Mouse (Mus musculus) MEL (cell line): ENCODE data around the gene Cacna1c.

ENCODE experiments used
- CTCF ChIP-seq, 3 experiments: IDR thresholded peaks in 2 of 3; conservative IDR thresholded peaks in 1 of 3; 2 replicates each; pipeline ENCODE4 v1.5.1; 2011 to 2012; ENCODE audit warnings: low read length in 3 of 3, low read depth in 2 of 3, mild to moderate bottlenecking in 2 of 3, improper control_type of control experiment in 1 of 3, inconsistent platforms in 1 of 3, mixed read lengths in 1 of 3, moderate library complexity in 1 of 3; ENCODE audit not compliant: control insufficient read depth in 1 of 3, insufficient read depth in 1 of 3, poor library complexity in 1 of 3, severe bottlenecking in 1 of 3
- GATA1 ChIP-seq: IDR thresholded peaks from 2 replicates; pipeline ENCODE4 v1.6.1; 2011; ENCODE audit warnings: low read depth, low read length, improper control_type of control experiment
- MAZ ChIP-seq: IDR thresholded peaks from 2 replicates; pipeline ENCODE4 v1.6.1; 2012; ENCODE audit warnings: low read depth, mild to moderate bottlenecking, inconsistent platforms, low read length, improper control_type of control experiment
- MXI1 ChIP-seq: IDR thresholded peaks from 2 replicates; pipeline ENCODE4 v1.6.1; 2011; ENCODE audit warnings: mild to moderate bottlenecking, low read depth, low read length, improper control_type of control experiment
- NRF1 ChIP-seq: IDR thresholded peaks from 2 replicates; pipeline ENCODE4 v1.6.1; 2014; ENCODE audit warnings: low read depth, mild to moderate bottlenecking, inconsistent platforms, low read length, improper control_type of control experiment, moderate library complexity; ENCODE audit not compliant: poor library complexity, insufficient read depth, severe bottlenecking
- POLR2A ChIP-seq, 2 experiments: IDR thresholded peaks; 2 replicates each; pipeline ENCODE4 v1.6.1; 2011 to 2012; ENCODE audit warnings: low read length in 2 of 2, mild to moderate bottlenecking in 2 of 2, control low read depth in 1 of 2, improper control_type of control experiment in 1 of 2, low read depth in 1 of 2, moderate library complexity in 1 of 2; ENCODE audit not compliant: control insufficient read depth in 1 of 2, insufficient read depth in 1 of 2, poor library complexity in 1 of 2
- ZMIZ1 ChIP-seq: IDR thresholded peaks from 2 replicates; pipeline ENCODE4 v1.6.1; 2012; ENCODE audit warnings: low read depth, mild to moderate bottlenecking, inconsistent platforms, low read length, improper control_type of control experiment, moderate library complexity

- TF ChIP-seq NRF1 (no peak), GATA1 (no peak), MXI1 (no peak), CTCF (IDR thresholded peaks at IDR 0.05 in 2 of 3, conservative IDR thresholded peaks at IDR 0.05 in 1 of 3; ENCODE audit: control insufficient read depth in 1 of 3, insufficient read depth in 1 of 3, low read depth in 2 of 3, low read length in 3 of 3, poor library complexity in 1 of 3, severe bottlenecking in 1 of 3) (no peak), MAZ (no peak), ZMIZ1 (no peak), POLR2A (IDR thresholded peaks at IDR 0.05; ENCODE audit: control insufficient read depth in 1 of 2, insufficient read depth in 1 of 2, low read depth in 1 of 2, low read length in 2 of 2, poor library complexity in 1 of 2) (no peak)
Observed at GRCm38 (mm10) chr6:118810834-118811233, 385.4 kb downstream of the Cacna1c start.
